Mouse (Mus musculus): ENCODE data around the gene Fndc3b. TPM values are rescaled to one million over a fixed set of nuclear protein-coding genes. Genes with fewer than 3 reads are reported as not detected.

Gene Fndc3b
- polyA plus RNA-seq, 1 experiment: 0.04 TPM

- Histone ChIP-seq H3K4me1 (ENCODE audit: control insufficient read depth) (no peaks in the 10 kb centered on the region), H3K36me3 (ENCODE audit: control insufficient read depth) (no peaks in the 10 kb centered on the region), H3K27me3 (ENCODE audit: control insufficient read depth) (no peaks in the 10 kb centered on the region), H3K9me3 (ENCODE audit: control insufficient read depth, low read length) (no peaks in the 10 kb centered on the region), H3K4me3 (replicated peaks) (no peak overlapping the region)
- TF ChIP-seq TAL1 (IDR thresholded peaks at IDR 0.05; ENCODE audit: low read length): no peak
- no peak for TF ChIP-seq GATA1 (IDR thresholded peaks at IDR 0.05; ENCODE audit: low read length)
Observed at GRCm38 (mm10) chr3:27698671-27699070, 12.4 kb downstream of the Fndc3b start.

- Histone ChIP-seq H3K36me3 (ENCODE audit: control insufficient read depth) (no peaks in the 10 kb centered on the region), H3K27me3 (ENCODE audit: control insufficient read depth) (no peaks in the 10 kb centered on the region), H3K9me3 (ENCODE audit: control insufficient read depth, low read length) (no peaks in the 10 kb centered on the region), H3K4me3 (replicated peaks) (no peak overlapping the region), H3K4me1 (ENCODE audit: control insufficient read depth) (no peaks in the 10 kb centered on the region)
- TF ChIP-seq TAL1 (IDR thresholded peaks at IDR 0.05; ENCODE audit: low read length) (no peak), GATA1 (IDR thresholded peaks at IDR 0.05; ENCODE audit: low read length) (no peak)
Observed at GRCm38 (mm10) chr3:27696449-27696797, 14.7 kb downstream of the Fndc3b start.

- no peaks in the 10 kb centered on the region for H3K36me3 ChIP-seq (ENCODE audit: control insufficient read depth)
- no peak for TF ChIP-seq TAL1 (IDR thresholded peaks at IDR 0.05; ENCODE audit: low read length)
- TF ChIP-seq GATA1 (IDR thresholded peaks at IDR 0.05; ENCODE audit: low read length): no peak
- no peaks in the 10 kb centered on the region for H3K27me3 ChIP-seq (ENCODE audit: control insufficient read depth)
- H3K4me3 ChIP-seq (replicated peaks): no peak overlapping the region
- no peaks in the 10 kb centered on the region for H3K4me1 ChIP-seq (ENCODE audit: control insufficient read depth)
- no peaks in the 10 kb centered on the region for H3K9me3 ChIP-seq (ENCODE audit: control insufficient read depth, low read length)
Observed at GRCm38 (mm10) chr3:27695612-27696448, 15.3 kb downstream of the Fndc3b start.

- Histone ChIP-seq H3K9me3 (ENCODE audit: control insufficient read depth, low read length) (no peaks in the 10 kb centered on the region), H3K4me1 (ENCODE audit: control insufficient read depth) (no peaks in the 10 kb centered on the region), H3K4me3 (replicated peaks) (no peak overlapping the region), H3K36me3 (ENCODE audit: control insufficient read depth) (no peaks in the 10 kb centered on the region), H3K27me3 (ENCODE audit: control insufficient read depth) (no peaks in the 10 kb centered on the region)
- no peak for TF ChIP-seq TAL1 (IDR thresholded peaks at IDR 0.05; ENCODE audit: low read length)
- TF ChIP-seq GATA1 (IDR thresholded peaks at IDR 0.05; ENCODE audit: low read length): no peak
Observed at GRCm38 (mm10) chr3:27694586-27694985, 16.5 kb downstream of the Fndc3b start.

GRCm38 (mm10) chr3:27694111-27694510 lies 17.0 kb downstream of the Fndc3b start:
- H3K36me3 ChIP-seq (ENCODE audit: control insufficient read depth): no peaks in the 10 kb centered on the region
- TF ChIP-seq GATA1 (IDR thresholded peaks at IDR 0.05; ENCODE audit: low read length) (no peak), TAL1 (IDR thresholded peaks at IDR 0.05; ENCODE audit: low read length) (no peak)
- no peak overlapping the region for H3K4me3 ChIP-seq (replicated peaks)
- H3K27me3 ChIP-seq (ENCODE audit: control insufficient read depth): no peaks in the 10 kb centered on the region
- H3K4me1 ChIP-seq (ENCODE audit: control insufficient read depth): no peaks in the 10 kb centered on the region
- H3K9me3 ChIP-seq (ENCODE audit: control insufficient read depth, low read length): no peaks in the 10 kb centered on the region

GRCm38 (mm10) chr3:27691486-27692160 lies 19.5 kb downstream of the Fndc3b start:
- Histone ChIP-seq H3K4me1 (ENCODE audit: control insufficient read depth) (no peaks in the 10 kb centered on the region), H3K9me3 (ENCODE audit: control insufficient read depth, low read length) (no peaks in the 10 kb centered on the region), H3K4me3 (replicated peaks) (no peak overlapping the region), H3K27me3 (ENCODE audit: control insufficient read depth) (no peaks in the 10 kb centered on the region), H3K36me3 (ENCODE audit: control insufficient read depth) (no peaks in the 10 kb centered on the region)
- TF ChIP-seq TAL1 (IDR thresholded peaks at IDR 0.05; ENCODE audit: low read length): no peak
- no peak for TF ChIP-seq GATA1 (IDR thresholded peaks at IDR 0.05; ENCODE audit: low read length)

GRCm38 (mm10) chr3:27690030-27690429 lies 21.1 kb downstream of the Fndc3b start:
- H3K36me3 ChIP-seq (ENCODE audit: control insufficient read depth): no peaks in the 10 kb centered on the region
- H3K9me3 ChIP-seq (ENCODE audit: control insufficient read depth, low read length): no peaks in the 10 kb centered on the region
- H3K27me3 ChIP-seq (ENCODE audit: control insufficient read depth): no peaks in the 10 kb centered on the region
- no peak for TF ChIP-seq TAL1 (IDR thresholded peaks at IDR 0.05; ENCODE audit: low read length)
- no peak for TF ChIP-seq GATA1 (IDR thresholded peaks at IDR 0.05; ENCODE audit: low read length)
- H3K4me1 ChIP-seq (ENCODE audit: control insufficient read depth): no peaks in the 10 kb centered on the region
- no peak overlapping the region for H3K4me3 ChIP-seq (replicated peaks)

- TF ChIP-seq GATA1 (IDR thresholded peaks at IDR 0.05; ENCODE audit: low read length) (no peak), TAL1 (IDR thresholded peaks at IDR 0.05; ENCODE audit: low read length) (no peak)
- Histone ChIP-seq H3K4me3 (replicated peaks) (no peak overlapping the region), H3K9me3 (ENCODE audit: control insufficient read depth, low read length) (no peaks in the 10 kb centered on the region), H3K36me3 (ENCODE audit: control insufficient read depth) (no peaks in the 10 kb centered on the region), H3K27me3 (ENCODE audit: control insufficient read depth) (no peaks in the 10 kb centered on the region), H3K4me1 (ENCODE audit: control insufficient read depth) (no peaks in the 10 kb centered on the region)
Observed at GRCm38 (mm10) chr3:27689149-27689865, 21.8 kb downstream of the Fndc3b start.
